Mouse (Mus musculus) testis, postnatal 10 days (tissue): ENCODE measurements around the gene Hist1h4d.
"Not testable (repeated sequence)": the region's sequence is repeated elsewhere in the genome, so short reads cannot be mapped to it uniquely, and the experiment has no call there.

Experiments used
- DNase-seq: peaks from one replicate; pipeline ENCODE4 v3.0.0; 2021; ENCODE audit warnings: low spot score

Gene Hist1h4d

DNA sequence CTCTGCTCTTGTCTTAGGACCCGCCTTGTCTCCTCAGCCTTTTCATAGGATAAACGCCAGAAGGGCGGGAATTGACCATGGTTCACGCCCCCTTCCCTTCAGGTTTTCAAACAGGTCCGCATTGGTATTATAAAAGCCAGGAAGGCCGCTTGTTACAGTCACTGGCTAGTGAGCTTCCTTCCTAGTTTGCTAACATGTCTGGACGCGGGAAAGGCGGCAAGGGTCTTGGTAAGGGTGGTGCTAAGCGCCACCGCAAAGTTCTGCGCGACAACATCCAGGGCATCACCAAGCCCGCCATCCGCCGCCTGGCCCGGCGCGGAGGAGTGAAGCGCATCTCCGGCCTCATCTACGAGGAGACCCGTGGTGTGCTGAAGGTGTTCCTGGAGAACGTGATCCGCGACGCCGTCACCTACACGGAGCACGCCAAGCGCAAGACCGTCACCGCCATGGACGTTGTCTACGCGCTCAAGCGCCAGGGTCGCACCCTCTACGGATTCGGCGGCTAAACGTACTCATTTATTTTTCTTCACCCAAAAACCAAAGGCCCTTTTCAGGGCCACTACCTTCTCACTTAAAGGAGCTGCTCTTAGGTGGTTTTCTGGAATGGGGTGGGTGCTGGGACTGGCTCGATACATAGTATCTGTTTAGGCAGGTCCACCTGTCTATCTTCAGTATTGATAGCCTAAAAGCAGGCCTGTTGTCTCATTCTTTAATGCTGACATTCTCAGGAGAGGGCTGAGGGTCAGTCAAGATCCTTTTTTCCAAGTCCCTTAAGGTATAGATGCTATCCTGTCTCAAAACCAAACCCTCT lies at the start of gene Hist1h4d:
TSS of gene Hist1h4d (plus strand) at position 191 of the 811 bp plus-strand sequence.
- peak; percentile 91 for DNase-seq

DNA sequence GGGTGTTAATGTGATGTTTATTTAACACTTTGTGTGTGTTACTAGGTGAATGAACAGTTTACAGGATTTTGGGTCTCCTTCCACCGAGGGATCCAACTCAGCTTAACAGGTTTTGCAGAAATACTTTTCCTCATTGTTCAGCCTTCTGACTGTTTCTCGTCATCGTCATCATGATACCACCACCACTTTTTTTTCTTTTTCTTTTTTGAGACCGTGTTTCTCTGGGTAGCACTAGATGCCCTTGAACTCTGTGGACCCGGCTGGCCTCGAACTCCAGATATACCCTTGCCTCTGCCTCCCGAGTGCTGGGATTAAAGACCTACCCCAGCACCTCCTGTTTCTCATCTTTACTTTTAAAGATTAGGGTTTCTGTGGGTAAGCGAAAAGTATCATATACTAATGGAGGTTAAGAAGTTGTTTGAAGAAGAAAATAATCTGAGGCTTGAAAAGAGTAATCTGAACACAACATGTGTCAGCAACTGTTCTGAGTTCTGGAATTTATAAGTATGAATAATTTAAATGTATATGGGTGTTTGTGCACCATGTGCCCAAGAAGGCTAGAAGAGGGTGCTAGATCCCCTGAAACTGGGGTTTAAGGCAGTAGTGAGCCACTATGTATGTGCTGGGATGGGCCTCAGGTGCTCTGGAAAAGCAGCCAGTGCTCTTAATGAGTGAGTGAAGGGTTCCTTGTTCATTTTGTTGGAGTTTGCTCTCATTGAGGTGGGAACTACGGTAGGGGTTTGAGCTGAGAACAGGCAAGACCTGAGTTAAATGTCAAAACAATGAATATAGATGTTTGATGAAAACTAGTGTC lies 48.9 kb upstream of the Hist1h4d start:
- no peak for DNase-seq

DNA sequence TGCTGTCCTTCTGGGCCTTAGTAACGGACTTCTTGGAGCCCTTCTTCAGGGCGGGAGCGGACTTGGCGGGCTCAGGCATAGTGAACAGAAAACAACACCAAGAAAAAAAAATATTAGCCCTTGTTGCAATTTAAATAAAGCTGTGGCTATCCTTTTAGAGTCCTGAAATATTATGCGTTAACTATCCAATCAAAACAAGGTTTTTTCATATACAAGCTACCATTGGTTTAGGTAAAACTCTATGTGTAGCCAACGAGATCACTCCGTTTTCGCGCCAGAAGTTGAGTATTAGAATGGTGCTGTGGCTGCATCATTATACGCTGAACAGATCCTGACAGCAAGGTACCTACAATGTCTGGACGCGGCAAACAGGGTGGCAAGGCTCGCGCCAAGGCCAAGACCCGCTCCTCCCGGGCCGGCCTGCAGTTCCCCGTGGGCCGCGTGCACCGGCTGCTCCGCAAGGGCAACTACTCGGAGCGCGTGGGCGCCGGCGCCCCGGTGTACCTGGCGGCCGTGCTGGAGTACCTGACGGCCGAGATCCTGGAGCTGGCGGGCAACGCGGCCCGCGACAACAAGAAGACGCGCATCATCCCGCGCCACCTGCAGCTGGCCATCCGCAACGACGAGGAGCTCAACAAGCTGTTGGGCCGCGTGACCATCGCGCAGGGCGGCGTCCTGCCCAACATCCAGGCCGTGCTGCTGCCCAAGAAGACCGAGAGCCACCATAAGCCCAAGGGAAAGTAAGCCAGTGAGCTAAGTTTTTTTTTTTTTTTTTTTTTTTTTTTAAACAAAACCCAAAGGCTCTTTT lies 47.6 kb upstream of the Hist1h4d start, which contains the start of gene Hist1h2af:
TSS of gene Hist1h2af (plus strand) at position 347 of the 808 bp plus-strand sequence.
- DNase-seq: not testable (repeated sequence)

DNA sequence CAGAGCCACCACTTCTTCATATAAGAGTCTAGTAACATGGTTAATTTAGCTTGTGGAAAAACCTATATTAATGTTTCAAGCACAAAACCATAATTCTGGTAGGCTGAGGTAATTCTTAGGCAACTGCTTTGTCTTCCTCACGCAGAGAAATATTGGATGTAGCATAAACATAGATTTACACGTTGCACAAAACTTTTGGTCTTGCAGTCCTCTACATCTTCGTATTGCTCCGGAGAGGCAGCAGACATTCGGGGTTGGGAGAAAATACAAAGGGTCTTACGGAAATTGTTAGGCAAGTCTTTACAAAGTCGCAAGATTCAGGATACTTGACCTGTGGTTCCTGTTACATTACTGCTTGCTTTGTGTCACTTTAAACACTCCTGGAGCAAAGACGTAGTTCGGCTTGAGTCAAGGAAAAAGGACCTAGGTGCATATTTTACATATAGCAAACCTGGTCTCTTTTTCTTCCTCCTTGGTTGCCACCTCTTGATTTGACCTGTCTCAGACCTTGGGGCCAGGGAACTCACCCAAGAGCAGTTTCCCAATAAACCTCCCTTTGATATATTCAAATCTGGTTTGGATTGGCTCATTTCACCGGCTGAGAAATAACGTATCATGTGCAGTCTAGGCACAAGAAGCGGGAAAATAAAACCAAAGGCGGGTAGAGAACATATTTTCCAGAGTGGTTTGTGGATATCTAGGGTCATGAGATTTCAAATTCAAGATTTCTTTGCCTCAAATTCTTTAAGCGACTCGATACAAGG lies 46.8 kb upstream of the Hist1h4d start:
- DNase-seq: no peak

DNA sequence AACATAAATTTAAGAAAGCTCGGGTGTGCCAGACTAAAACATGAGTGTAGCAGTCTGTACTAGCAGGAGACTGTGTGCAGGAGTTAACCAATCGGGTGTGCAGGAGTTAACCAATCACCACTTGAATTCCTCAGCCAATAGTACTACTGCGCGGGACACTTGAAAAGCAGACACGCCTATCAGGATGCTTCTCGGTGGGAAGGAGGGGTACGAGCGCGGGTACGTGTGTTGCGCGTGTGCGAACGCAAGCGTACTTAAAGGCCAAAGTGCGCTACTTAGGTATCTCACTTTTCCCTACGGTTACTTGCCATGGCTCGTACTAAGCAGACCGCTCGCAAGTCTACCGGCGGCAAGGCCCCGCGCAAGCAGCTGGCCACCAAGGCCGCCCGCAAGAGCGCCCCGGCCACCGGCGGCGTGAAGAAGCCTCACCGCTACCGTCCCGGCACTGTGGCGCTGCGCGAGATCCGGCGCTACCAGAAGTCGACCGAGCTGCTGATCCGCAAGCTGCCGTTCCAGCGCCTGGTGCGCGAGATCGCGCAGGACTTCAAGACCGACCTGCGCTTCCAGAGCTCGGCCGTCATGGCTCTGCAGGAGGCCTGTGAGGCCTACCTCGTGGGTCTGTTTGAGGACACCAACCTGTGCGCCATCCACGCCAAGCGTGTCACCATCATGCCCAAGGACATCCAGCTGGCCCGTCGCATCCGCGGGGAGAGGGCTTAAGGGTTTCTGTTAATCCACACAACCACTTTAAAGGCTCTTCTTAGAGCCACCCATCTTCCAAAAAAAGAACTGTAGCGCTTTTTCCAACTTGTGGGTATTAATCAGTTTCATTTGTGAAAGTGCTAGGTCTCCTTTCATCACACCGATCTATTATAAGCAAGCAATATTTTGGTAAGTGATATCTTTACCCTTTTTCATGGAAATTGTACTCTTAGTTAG lies 46.0 kb upstream of the Hist1h4d start, which contains the start of gene Hist1h3g:
TSS of gene Hist1h3g (plus strand) at position 286 of the 939 bp plus-strand sequence.
- peak; percentile 89 for DNase-seq

DNA sequence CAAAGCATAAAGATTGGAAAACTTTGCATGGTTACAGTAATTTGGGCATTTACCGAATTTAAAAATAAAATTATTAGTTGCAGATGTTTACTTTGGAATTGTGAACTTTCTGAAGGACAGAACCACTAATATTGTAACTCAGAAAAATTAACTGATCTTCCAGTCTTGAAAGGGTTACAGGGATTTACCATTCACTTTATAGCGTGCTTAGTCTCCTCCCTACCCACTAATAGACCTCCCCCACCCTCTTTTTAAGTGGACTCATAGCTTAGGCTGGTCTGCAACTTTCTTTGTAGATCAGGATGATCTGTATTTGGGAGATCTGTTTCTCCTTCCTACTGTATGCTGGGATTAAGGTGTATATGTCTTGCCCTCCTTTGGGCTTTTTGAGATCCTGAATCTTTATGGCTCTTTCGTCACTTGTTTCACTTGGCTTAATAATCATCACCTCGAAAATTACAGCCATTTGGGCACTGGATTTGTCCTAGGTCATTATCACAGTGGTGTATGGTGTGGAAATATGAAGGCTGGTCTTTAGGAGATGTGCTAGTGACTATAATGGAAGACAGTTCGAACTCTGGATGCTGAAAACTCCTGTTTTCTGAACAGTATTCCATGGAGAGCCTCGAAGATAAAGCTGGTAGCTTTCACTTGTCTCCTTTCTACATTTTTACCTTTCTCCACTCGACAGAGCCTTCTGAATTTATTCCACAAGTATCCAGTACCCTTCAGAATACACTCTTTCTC lies 45.1 kb upstream of the Hist1h4d start:
- DNase-seq: no peak

DNA sequence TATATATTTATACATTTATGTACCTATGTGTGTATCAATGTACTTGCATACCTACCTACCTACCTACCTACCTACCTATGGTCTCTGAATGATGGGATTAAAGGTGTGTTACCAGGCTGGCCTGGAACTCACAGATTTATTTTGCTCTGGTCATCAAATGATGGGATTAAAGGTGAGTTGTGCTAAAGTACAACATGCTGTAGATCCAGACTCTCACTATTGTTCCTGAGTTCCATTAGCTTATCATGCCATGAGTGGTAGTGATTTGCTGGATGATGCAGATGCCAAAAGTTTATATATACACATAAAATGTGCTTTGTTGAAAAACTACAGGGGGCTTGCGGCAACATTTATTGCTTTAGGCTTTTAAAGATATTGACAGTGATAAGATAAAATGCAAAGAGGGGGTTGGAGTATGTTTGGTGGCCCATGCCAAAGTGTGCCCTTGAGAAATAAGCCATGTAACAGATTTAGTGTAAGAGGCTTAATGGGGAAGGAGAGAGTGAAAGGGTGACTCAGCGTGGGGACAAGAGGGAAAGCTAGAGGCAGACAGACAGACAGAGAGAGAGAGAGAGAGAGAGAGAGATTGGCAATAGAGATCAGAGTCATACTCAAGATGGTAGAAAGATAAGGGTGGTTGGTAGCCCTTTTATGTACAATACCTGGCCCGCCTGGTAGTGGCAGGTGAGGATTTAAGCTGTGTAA lies 44.2 kb upstream of the Hist1h4d start:
- no peak for DNase-seq

DNA sequence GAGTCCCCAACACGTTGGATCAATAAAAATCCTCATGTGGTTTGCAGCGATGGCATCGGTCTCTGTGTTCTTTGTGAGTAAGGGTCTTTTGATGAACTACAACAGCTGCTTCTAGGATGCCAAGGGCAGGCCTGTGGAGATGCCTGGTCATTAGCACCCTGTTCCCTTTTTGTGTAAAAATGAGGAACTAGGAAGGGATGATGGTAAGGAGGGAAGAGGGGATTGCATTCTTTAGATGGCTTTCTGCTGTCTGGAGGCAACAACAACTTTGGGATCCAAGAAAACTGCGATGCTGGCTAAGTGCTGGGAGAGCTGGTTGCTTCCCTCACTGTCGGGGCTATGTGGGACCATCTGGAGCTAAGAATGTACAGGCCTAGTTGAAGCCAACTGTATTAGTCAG lies 43.1 kb upstream of the Hist1h4d start:
- DNase-seq: no peak

DNA sequence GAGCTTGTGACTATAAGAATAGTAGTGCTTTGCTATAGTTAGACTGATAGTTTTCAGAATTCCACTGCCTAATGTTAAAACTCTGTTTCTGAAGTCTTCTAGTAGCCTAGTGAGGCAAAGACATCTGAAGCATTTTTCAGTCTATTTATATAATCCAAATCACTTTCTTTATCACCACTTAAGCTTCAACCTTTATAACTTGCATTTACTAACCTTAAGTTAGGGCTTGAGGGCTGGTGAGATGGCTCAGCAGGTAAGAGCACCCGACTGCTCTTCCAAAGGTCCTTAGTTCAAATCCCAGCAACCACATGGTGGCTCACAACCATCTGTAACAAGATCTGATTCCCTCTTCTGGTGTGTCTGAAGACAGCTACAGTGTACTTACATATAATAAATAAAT lies 41.6 kb upstream of the Hist1h4d start:
- DNase-seq: not testable (repeated sequence)

DNA sequence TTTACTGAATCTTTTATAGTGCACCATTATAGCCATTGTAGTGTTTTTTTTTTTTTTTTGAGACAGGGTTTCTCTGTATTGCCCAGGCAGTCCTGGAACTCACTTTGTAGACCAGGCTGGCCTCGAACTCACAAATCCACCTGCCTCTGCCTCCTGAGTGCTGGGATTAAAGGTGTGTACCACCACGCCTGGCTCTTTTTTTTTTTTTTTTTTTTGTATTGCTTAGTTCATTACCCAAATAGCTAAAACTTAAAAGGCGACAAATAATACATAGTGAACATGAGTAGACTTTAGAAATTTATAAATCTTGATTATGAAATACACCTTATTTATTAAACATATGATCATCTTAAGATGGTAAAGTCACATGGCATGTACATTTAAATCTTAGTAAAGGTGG lies 39.9 kb upstream of the Hist1h4d start:
- no peak for DNase-seq

DNA sequence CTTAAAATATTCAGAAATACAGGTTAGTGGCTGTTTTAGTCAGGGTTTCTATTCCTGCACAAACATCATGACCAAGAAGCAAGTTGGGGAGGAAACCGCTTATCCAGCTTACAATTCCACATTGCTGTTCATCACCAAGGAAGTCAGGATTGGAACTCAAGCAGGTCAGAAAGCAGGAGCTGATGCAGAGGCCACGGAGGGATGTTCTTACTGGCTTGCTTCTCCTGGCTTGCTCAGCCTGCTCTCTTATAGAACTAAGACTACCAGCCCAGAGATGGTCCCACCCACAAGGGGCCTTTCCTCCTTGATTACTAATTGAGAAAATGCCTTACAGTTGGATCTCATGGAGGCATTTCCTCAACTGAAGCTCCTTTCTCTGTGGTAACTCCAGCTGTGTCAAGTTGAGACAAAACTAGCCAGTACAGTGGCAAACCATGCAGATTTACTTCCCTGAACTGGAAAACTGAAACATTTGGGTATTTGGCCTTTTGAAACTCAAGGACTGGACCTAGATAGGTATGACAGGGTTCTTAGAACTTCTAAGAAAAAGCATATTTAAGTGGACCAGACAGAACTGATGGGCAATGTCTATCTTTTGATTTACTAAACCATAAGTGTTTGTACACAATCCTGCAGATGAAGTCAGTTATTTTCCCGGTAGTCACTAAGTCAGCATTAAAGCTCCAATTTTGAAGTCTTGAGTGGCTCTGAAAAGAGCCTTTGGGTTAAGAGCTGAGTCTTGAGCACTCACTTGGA lies 39.0 kb upstream of the Hist1h4d start:
- not testable (repeated sequence) for DNase-seq

DNA sequence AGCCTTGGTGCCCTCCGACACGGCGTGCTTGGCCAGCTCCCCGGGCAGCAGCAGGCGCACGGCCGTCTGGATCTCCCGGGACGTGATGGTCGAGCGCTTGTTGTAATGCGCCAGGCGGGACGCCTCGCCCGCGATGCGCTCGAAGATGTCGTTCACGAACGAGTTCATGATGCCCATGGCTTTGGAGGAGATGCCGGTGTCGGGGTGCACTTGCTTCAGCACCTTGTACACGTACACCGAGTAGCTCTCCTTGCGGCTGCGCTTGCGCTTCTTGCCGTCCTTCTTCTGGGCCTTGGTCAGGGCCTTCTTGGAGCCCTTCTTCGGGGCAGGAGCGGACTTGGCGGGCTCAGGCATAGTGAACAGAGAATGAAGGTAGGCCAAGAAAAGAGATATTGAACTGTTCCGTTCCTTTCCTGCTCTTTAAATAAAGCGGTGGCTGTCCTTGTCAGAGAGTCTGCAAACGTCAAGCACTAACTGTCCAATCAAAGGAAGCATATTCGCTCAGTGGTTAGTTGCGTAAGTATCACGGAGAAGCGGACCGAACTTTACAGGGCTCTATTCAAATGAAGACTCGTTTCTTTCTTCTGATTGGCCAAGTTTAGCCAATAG lies 38.3 kb upstream of the Hist1h4d start, which contains the start of gene Hist1h2bh:
TSS of gene Hist1h2bh (minus strand) at position 394 of the 609 bp plus-strand sequence.
- peak; percentile 49 for DNase-seq

DNA sequence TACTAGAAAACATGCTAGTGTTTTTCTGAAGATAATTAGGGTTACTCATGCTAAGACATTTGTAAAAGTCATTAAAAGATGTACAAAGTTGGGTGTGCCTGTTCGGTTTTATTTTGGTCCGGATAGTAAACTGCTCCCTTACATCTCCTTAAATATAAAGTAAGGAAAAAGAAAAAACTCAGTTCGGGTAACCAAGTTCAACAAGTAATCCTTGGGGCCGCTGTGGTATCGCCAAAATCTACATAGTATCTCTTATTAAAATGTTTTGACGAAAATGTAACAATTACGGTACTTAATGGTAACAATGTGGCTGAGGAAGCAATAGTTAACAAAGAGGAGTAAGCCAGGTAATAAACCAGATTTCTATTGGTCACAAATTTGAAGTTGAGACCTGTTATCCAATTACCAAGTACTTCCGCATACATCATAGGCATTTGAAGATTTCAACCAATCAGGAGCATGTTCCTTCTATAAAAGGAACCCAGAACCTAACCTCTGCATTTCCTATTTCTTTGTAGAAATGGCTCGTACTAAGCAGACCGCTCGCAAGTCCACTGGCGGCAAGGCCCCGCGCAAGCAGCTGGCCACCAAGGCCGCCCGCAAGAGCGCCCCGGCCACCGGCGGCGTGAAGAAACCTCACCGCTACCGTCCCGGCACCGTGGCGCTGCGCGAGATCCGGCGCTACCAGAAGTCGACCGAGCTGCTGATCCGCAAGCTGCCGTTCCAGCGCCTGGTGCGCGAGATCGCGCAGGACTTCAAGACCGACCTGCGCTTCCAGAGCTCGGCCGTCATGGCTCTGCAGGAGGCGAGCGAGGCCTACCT lies 37.2 kb upstream of the Hist1h4d start, which contains the start of gene Hist1h3f:
TSS of gene Hist1h3f (plus strand) at position 88 of the 822 bp plus-strand sequence.
- DNase-seq: peak; percentile 63

DNA sequence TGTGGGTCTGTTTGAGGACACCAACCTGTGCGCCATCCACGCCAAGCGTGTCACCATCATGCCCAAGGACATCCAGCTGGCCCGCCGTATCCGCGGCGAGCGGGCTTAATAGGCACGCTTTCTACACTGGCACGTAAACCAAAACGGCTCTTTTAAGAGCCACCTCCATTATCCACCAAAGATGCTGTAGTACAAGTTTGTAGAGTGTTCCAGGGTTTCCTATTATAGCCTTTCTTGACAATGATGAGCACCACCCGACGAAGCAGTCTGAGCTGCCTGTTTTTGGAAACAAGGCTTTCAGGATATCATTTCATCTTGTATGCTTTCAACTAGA lies 36.6 kb upstream of the Hist1h4d start:
- not testable (repeated sequence) for DNase-seq

DNA sequence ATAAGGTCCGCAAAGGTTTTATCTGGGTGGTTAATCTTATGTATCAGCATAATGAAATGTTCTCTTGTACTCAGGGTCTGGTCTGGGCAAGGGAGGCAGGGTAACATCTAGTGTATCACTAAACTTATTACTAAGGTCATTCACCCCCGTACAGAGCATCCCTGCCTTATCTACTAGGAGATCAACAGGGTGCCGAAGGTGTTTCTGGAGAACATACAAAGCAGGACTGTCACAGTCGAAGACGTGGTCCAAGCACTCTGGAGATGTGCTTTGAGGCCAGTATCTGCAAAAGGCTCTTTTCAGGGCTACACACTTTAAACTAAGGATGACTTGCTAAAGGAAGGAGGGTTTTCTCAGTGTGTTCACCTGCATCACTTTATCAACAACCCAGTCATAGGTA lies 34.7 kb upstream of the Hist1h4d start:
- no peak for DNase-seq

DNA sequence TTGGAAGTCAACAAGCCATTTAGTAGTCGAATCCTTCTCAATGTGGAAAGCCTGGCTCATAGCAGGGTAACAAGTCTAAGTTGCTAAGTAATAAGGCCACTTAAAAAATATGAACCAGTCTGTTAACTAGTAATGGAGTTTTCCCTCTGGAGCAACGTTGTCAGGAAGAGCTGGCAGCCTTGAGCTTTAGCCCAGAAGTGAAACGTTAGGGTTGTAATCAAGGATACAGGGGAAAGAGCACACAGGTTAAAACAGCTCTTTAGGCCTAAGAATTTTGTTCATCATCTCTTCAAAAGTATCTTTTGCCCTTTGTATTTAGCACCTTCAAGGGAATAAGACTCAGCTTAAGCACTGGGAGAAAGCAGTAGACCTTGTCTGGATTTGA lies 30.6 kb upstream of the Hist1h4d start:
- DNase-seq: no peak
